Mouse (Mus musculus) kidney, embryonic 15.5 days (tissue): ENCODE data around the gene C2. TPM values are rescaled to one million over a fixed set of nuclear protein-coding genes. Genes with fewer than 3 reads are reported as not detected.

Experiments used
- microRNA-seq: library from miRNA; unstranded; fragments of <30 nt; microRNA quantifications from one replicate; pipeline ENCODE4, GENCODE M21; 2016
- polyA plus RNA-seq: library from polyadenylated mRNA; unstranded; fragments of >200 nt; fragmentation: Nextera tagmentation; extraction: Ambion mirVana; gene quantifications from 2 replicates; pipeline ENCODE4 v1.2.1, GENCODE M21; 2015

C2 gene
- polyA plus RNA-seq, 1 experiment from 2014 or later, result 3.6 TPM

Small RNA genes lying within 50 kb of the gene (microRNA-seq; reads per million reads assigned to microRNA genes)
- gene Mir6970 (not detected), gene Mir6971 (1.5 reads per million, percentile 2 among the genes with 10 or more reads in this experiment), gene Mir6972 (not detected)

Other genes starting within 250 kb of the C2 start
- gene Tnxb, start 227.7 kb downstream of the C2 start, polyA plus RNA-seq, result 0.35 and 0.75 TPM in 2 replicates
- 0.73 and 2.0 TPM in 2 replicates for gene C4b, start 154.4 kb downstream of the C2 start, polyA plus RNA-seq
- gene Cyp21a1, start 93.7 kb downstream of the C2 start, polyA plus RNA-seq, result 11.1 and 45.4 TPM in 2 replicates
- 29.4 and 29.6 TPM in 2 replicates for gene Stk19, start 61.3 kb downstream of the C2 start, polyA plus RNA-seq
- 62.7 and 73.0 TPM in 2 replicates for gene Dxo, start 61.2 kb downstream of the C2 start, polyA plus RNA-seq
- gene Skiv2l, start 48.1 kb downstream of the C2 start, polyA plus RNA-seq, result 48.5 and 53.1 TPM in 2 replicates
- 101 and 116 TPM in 2 replicates for gene Nelfe, start 47.9 kb downstream of the C2 start, polyA plus RNA-seq
- 12.1 and 13.3 TPM in 2 replicates for gene Cfb, start 35.7 kb downstream of the C2 start, polyA plus RNA-seq
- 5.0 TPM in 2 replicates for gene Zbtb12, start 18.8 kb downstream of the C2 start, polyA plus RNA-seq
- not detected in 2 replicates for gene Gm20547, start 16.2 kb downstream of the C2 start, polyA plus RNA-seq
- gene Ehmt2, start 204 bp upstream of the C2 start, polyA plus RNA-seq, result 80.1 and 93.7 TPM in 2 replicates
- gene Slc44a4, start 16.2 kb upstream of the C2 start, polyA plus RNA-seq, result 12.4 and 13.0 TPM in 2 replicates
- 33.7 and 37.0 TPM in 2 replicates for gene Neu1, start 33.0 kb upstream of the C2 start, polyA plus RNA-seq
- 0.49 and 0.53 TPM in 2 replicates for gene Hspa1b, start 61.0 kb upstream of the C2 start, polyA plus RNA-seq
- gene Gm20481, start 71.6 kb upstream of the C2 start, polyA plus RNA-seq, result not detected in 2 replicates
- 7.8 and 8.4 TPM in 2 replicates for gene Hspa1a, start 73.9 kb upstream of the C2 start, polyA plus RNA-seq
- 0.81 and 1.6 TPM in 2 replicates for gene Hspa1l, start 74.4 kb upstream of the C2 start, polyA plus RNA-seq
- 229 and 231 TPM in 2 replicates for gene Lsm2, start 83.6 kb upstream of the C2 start, polyA plus RNA-seq
- 128 and 140 TPM in 2 replicates for gene Vars, start 102.7 kb upstream of the C2 start, polyA plus RNA-seq
- 0.19 and 0.29 TPM in 2 replicates for gene Vwa7, start 118.3 kb upstream of the C2 start, polyA plus RNA-seq
- 6.2 and 6.8 TPM in 2 replicates for gene Sapcd1, start 129.8 kb upstream of the C2 start, polyA plus RNA-seq
- gene Msh5, start 148.5 kb upstream of the C2 start, polyA plus RNA-seq, result 5.2 and 5.4 TPM in 2 replicates
- 300 and 320 TPM in 2 replicates for gene Clic1, start 151.7 kb upstream of the C2 start, polyA plus RNA-seq
- gene Ddah2, start 160.8 kb upstream of the C2 start, polyA plus RNA-seq, result 324 and 356 TPM in 2 replicates
- 1.6 TPM in 1 of 2 replicates, not detected in the other for gene Ly6g6c, start 167.1 kb upstream of the C2 start, polyA plus RNA-seq
- 0.41 and 0.52 TPM in 2 replicates for gene Mpig6b, start 167.9 kb upstream of the C2 start, polyA plus RNA-seq
- gene Ly6g6e, start 178.6 kb upstream of the C2 start, polyA plus RNA-seq, result 1.2 and 1.6 TPM in 2 replicates
- gene Ly6g6d, start 179.8 kb upstream of the C2 start, polyA plus RNA-seq, result 5.0 and 6.0 TPM in 2 replicates
- not detected in 2 replicates for gene Ly6g6f, start 187.3 kb upstream of the C2 start, polyA plus RNA-seq
- 94.7 and 103 TPM in 2 replicates for gene Abhd16a, start 191.0 kb upstream of the C2 start, polyA plus RNA-seq
- gene Ly6g5c, start 210.0 kb upstream of the C2 start, polyA plus RNA-seq, result not detected in 2 replicates
- gene Ly6g5b, start 217.2 kb upstream of the C2 start, polyA plus RNA-seq, result 0.99 and 1.9 TPM in 2 replicates
- gene Gpank1, start 223.2 kb upstream of the C2 start, polyA plus RNA-seq, result 19.0 and 20.3 TPM in 2 replicates
- 281 and 284 TPM in 2 replicates for gene Csnk2b, start 223.8 kb upstream of the C2 start, polyA plus RNA-seq
- gene D17H6S53E, start 228.1 kb upstream of the C2 start, polyA plus RNA-seq, result 10.5 and 12.2 TPM in 2 replicates
- 21.0 and 25.7 TPM in 2 replicates for gene Apom, start 233.8 kb upstream of the C2 start, polyA plus RNA-seq
- gene Bag6, start 236.9 kb upstream of the C2 start, polyA plus RNA-seq, result 56.1 and 64.9 TPM in 2 replicates